Mouse (Mus musculus): ENCODE results near the gene Cep164. TPM values are rescaled to one million over a fixed set of nuclear protein-coding genes. Genes with fewer than 3 reads are reported as not detected.
A peak's percentile ranks its signal among the peaks of the same experiment; 100 is the strongest.

Cep164 gene
- polyA plus RNA-seq (2014; fragmentation: Nextera tagmentation; extraction: Ambion mirVana), result 8.9 and 11.5 TPM in 2 replicates

GRCm38 (mm10) chr9:45828291-45828963 is at the start of gene Cep164:
Cep164 (minus strand) TSS chr9:45828691.
- peak; percentile 95 for ATAC-seq (ENCODE audit: low FRiP score)
- no peaks in the 10 kb centered on the region for H3K36me3 ChIP-seq (replicated peaks; ENCODE audit: control insufficient read depth, insufficient read depth)
- H3K4me2 ChIP-seq (replicated peaks), result peak within 1 kb of the TSS; percentile 65
- H3K4me1 ChIP-seq (replicated peaks; ENCODE audit: control insufficient read depth, insufficient read depth, low read length), result peaks cover 6% of the 10 kb centered on the region
- peak within 1 kb of the TSS; percentile 68 for H3K9ac ChIP-seq
- WGBS, result 0% methylated on average over 31 of the region's 31 CpGs
- peak; percentile 90 for DNase-seq (ENCODE audit: low spot score)
- no peaks in the 10 kb centered on the region for H3K27me3 ChIP-seq (ENCODE audit: control insufficient read depth, insufficient read depth, low read length)
- no peaks in the 10 kb centered on the region for H3K9me3 ChIP-seq (ENCODE audit: control insufficient read depth, low read length)
- H3K4me3 ChIP-seq (replicated peaks; ENCODE audit: low read length), result peak within 1 kb of the TSS; percentile 81
- H3K27ac ChIP-seq, result peak within 1 kb of the TSS; percentile 16

- H3K27ac ChIP-seq, result no peak overlapping the region
- no peak for ATAC-seq (ENCODE audit: low FRiP score)
- H3K4me3 ChIP-seq (replicated peaks; ENCODE audit: low read length), result no peak overlapping the region
- no peaks in the 10 kb centered on the region for H3K27me3 ChIP-seq (ENCODE audit: control insufficient read depth, insufficient read depth, low read length)
- no peak for DNase-seq (ENCODE audit: low spot score)
- no peaks in the 10 kb centered on the region for H3K4me1 ChIP-seq (replicated peaks; ENCODE audit: control insufficient read depth, insufficient read depth, low read length)
- no peaks in the 10 kb centered on the region for H3K9me3 ChIP-seq (ENCODE audit: control insufficient read depth, low read length)
- peaks cover 90% of the 10 kb centered on the region for H3K36me3 ChIP-seq (replicated peaks; ENCODE audit: control insufficient read depth, insufficient read depth)
- WGBS, result 75% methylated on average over 2 of the region's 2 CpGs
- no peak overlapping the region for H3K4me2 ChIP-seq (replicated peaks)
- H3K9ac ChIP-seq, result no peak overlapping the region
Measured at GRCm38 (mm10) chr9:45877928-45878327, 49.4 kb upstream of the Cep164 start.

GRCm38 (mm10) chr9:45870265-45870664 is 41.8 kb upstream of the Cep164 start:
- Histone ChIP-seq H3K4me1 (replicated peaks; ENCODE audit: control insufficient read depth, insufficient read depth, low read length) (no peaks in the 10 kb centered on the region), H3K27me3 (ENCODE audit: control insufficient read depth, insufficient read depth, low read length) (no peaks in the 10 kb centered on the region), H3K36me3 (replicated peaks; ENCODE audit: control insufficient read depth, insufficient read depth) (peaks cover 96% of the 10 kb centered on the region), H3K9me3 (ENCODE audit: control insufficient read depth, low read length) (no peaks in the 10 kb centered on the region), H3K9ac (no peak overlapping the region), H3K4me3 (replicated peaks; ENCODE audit: low read length) (no peak overlapping the region), H3K4me2 (replicated peaks) (no peak overlapping the region), H3K27ac (no peak overlapping the region)
- WGBS, result 94% methylated on average over 3 of the region's 3 CpGs
- DNase-seq (ENCODE audit: low spot score), result no peak
- ATAC-seq (ENCODE audit: low FRiP score), result no peak

- H3K4me3 ChIP-seq (replicated peaks; ENCODE audit: low read length), result no peak overlapping the region
- no peak overlapping the region for H3K27ac ChIP-seq
- no peaks in the 10 kb centered on the region for H3K4me1 ChIP-seq (replicated peaks; ENCODE audit: control insufficient read depth, insufficient read depth, low read length)
- WGBS, result 96% methylated on average over 3 of the region's 3 CpGs
- H3K9ac ChIP-seq, result no peak overlapping the region
- no peaks in the 10 kb centered on the region for H3K9me3 ChIP-seq (ENCODE audit: control insufficient read depth, low read length)
- ATAC-seq (ENCODE audit: low FRiP score) (no peak), DNase-seq (ENCODE audit: low spot score) (no peak)
- H3K27me3 ChIP-seq (ENCODE audit: control insufficient read depth, insufficient read depth, low read length), result no peaks in the 10 kb centered on the region
- peaks cover 98% of the 10 kb centered on the region for H3K36me3 ChIP-seq (replicated peaks; ENCODE audit: control insufficient read depth, insufficient read depth)
- no peak overlapping the region for H3K4me2 ChIP-seq (replicated peaks)
Measured at GRCm38 (mm10) chr9:45869181-45869580, 40.7 kb upstream of the Cep164 start.

GRCm38 (mm10) chr9:45861813-45862212 is 33.3 kb upstream of the Cep164 start:
- H3K27ac ChIP-seq, result no peak overlapping the region
- no peak overlapping the region for H3K4me3 ChIP-seq (replicated peaks; ENCODE audit: low read length)
- H3K36me3 ChIP-seq (replicated peaks; ENCODE audit: control insufficient read depth, insufficient read depth), result peaks cover 98% of the 10 kb centered on the region
- no peaks in the 10 kb centered on the region for H3K27me3 ChIP-seq (ENCODE audit: control insufficient read depth, insufficient read depth, low read length)
- no peaks in the 10 kb centered on the region for H3K9me3 ChIP-seq (ENCODE audit: control insufficient read depth, low read length)
- ATAC-seq (ENCODE audit: low FRiP score) (no peak), DNase-seq (ENCODE audit: low spot score) (no peak)
- H3K9ac ChIP-seq, result no peak overlapping the region
- WGBS, result 72% methylated on average over 7 of the region's 7 CpGs
- H3K4me1 ChIP-seq (replicated peaks; ENCODE audit: control insufficient read depth, insufficient read depth, low read length), result no peaks in the 10 kb centered on the region
- H3K4me2 ChIP-seq (replicated peaks), result no peak overlapping the region

GRCm38 (mm10) chr9:45859364-45859763 is 30.9 kb upstream of the Cep164 start:
- H3K4me1 ChIP-seq (replicated peaks; ENCODE audit: control insufficient read depth, insufficient read depth, low read length), result no peaks in the 10 kb centered on the region
- H3K27ac ChIP-seq, result no peak overlapping the region
- H3K4me2 ChIP-seq (replicated peaks), result no peak overlapping the region
- no peak overlapping the region for H3K9ac ChIP-seq
- H3K27me3 ChIP-seq (ENCODE audit: control insufficient read depth, insufficient read depth, low read length), result no peaks in the 10 kb centered on the region
- ATAC-seq (ENCODE audit: low FRiP score), result no peak
- 93% methylated on average over 10 of the region's 10 CpGs for WGBS
- DNase-seq (ENCODE audit: low spot score), result no peak
- H3K36me3 ChIP-seq (replicated peaks; ENCODE audit: control insufficient read depth, insufficient read depth), result peaks cover 98% of the 10 kb centered on the region
- H3K9me3 ChIP-seq (ENCODE audit: control insufficient read depth, low read length), result no peaks in the 10 kb centered on the region
- no peak overlapping the region for H3K4me3 ChIP-seq (replicated peaks; ENCODE audit: low read length)

GRCm38 (mm10) chr9:45854136-45854535 is 25.6 kb upstream of the Cep164 start:
- ATAC-seq (ENCODE audit: low FRiP score) (no peak), DNase-seq (ENCODE audit: low spot score) (no peak)
- Histone ChIP-seq H3K27ac (no peak overlapping the region), H3K27me3 (ENCODE audit: control insufficient read depth, insufficient read depth, low read length) (no peaks in the 10 kb centered on the region), H3K36me3 (replicated peaks; ENCODE audit: control insufficient read depth, insufficient read depth) (peaks cover 68% of the 10 kb centered on the region), H3K4me1 (replicated peaks; ENCODE audit: control insufficient read depth, insufficient read depth, low read length) (no peaks in the 10 kb centered on the region), H3K9me3 (ENCODE audit: control insufficient read depth, low read length) (no peaks in the 10 kb centered on the region), H3K9ac (no peak overlapping the region), H3K4me2 (replicated peaks) (no peak overlapping the region), H3K4me3 (replicated peaks; ENCODE audit: low read length) (no peak overlapping the region)
- WGBS, result 81% methylated on average over 1 of the region's 1 CpGs

- no peaks in the 10 kb centered on the region for H3K27me3 ChIP-seq (ENCODE audit: control insufficient read depth, insufficient read depth, low read length)
- H3K27ac ChIP-seq, result no peak overlapping the region
- H3K4me2 ChIP-seq (replicated peaks), result no peak overlapping the region
- H3K4me1 ChIP-seq (replicated peaks; ENCODE audit: control insufficient read depth, insufficient read depth, low read length), result no peaks in the 10 kb centered on the region
- H3K9me3 ChIP-seq (ENCODE audit: control insufficient read depth, low read length), result no peaks in the 10 kb centered on the region
- DNase-seq (ENCODE audit: low spot score), result no peak
- no peak for ATAC-seq (ENCODE audit: low FRiP score)
- no peak overlapping the region for H3K4me3 ChIP-seq (replicated peaks; ENCODE audit: low read length)
- peaks cover 64% of the 10 kb centered on the region for H3K36me3 ChIP-seq (replicated peaks; ENCODE audit: control insufficient read depth, insufficient read depth)
- H3K9ac ChIP-seq, result no peak overlapping the region
- WGBS, result 96% methylated on average over 2 of the region's 2 CpGs
Measured at GRCm38 (mm10) chr9:45853695-45854094, 25.2 kb upstream of the Cep164 start.

- Histone ChIP-seq H3K9ac (no peak overlapping the region), H3K9me3 (ENCODE audit: control insufficient read depth, low read length) (no peaks in the 10 kb centered on the region), H3K27me3 (ENCODE audit: control insufficient read depth, insufficient read depth, low read length) (no peaks in the 10 kb centered on the region), H3K4me3 (replicated peaks; ENCODE audit: low read length) (no peak overlapping the region), H3K4me1 (replicated peaks; ENCODE audit: control insufficient read depth, insufficient read depth, low read length) (no peaks in the 10 kb centered on the region), H3K4me2 (replicated peaks) (no peak overlapping the region), H3K27ac (no peak overlapping the region), H3K36me3 (replicated peaks; ENCODE audit: control insufficient read depth, insufficient read depth) (peaks cover 44% of the 10 kb centered on the region)
- 91% methylated on average over 2 of the region's 2 CpGs for WGBS
- ATAC-seq (ENCODE audit: low FRiP score) (no peak), DNase-seq (ENCODE audit: low spot score) (no peak)
Measured at GRCm38 (mm10) chr9:45851776-45852175, 23.3 kb upstream of the Cep164 start.

GRCm38 (mm10) chr9:45851330-45851729 is 22.8 kb upstream of the Cep164 start:
- no peaks in the 10 kb centered on the region for H3K27me3 ChIP-seq (ENCODE audit: control insufficient read depth, insufficient read depth, low read length)
- WGBS, result 70% methylated on average over 5 of the region's 5 CpGs
- DNase-seq (ENCODE audit: low spot score), result no peak
- ATAC-seq (ENCODE audit: low FRiP score), result no peak
- no peak overlapping the region for H3K9ac ChIP-seq
- H3K4me1 ChIP-seq (replicated peaks; ENCODE audit: control insufficient read depth, insufficient read depth, low read length), result no peaks in the 10 kb centered on the region
- peaks cover 40% of the 10 kb centered on the region for H3K36me3 ChIP-seq (replicated peaks; ENCODE audit: control insufficient read depth, insufficient read depth)
- no peak overlapping the region for H3K4me3 ChIP-seq (replicated peaks; ENCODE audit: low read length)
- no peaks in the 10 kb centered on the region for H3K9me3 ChIP-seq (ENCODE audit: control insufficient read depth, low read length)
- no peak overlapping the region for H3K4me2 ChIP-seq (replicated peaks)
- H3K27ac ChIP-seq, result no peak overlapping the region

Measured in hindbrain, embryonic 14.5 days (tissue).